Mouse (Mus musculus) liver (tissue): ENCODE measurements around the gene Brpf3.
"Not testable (repeated sequence)": the region's sequence is repeated elsewhere in the genome, so short reads cannot be mapped to it uniquely, and the experiment has no call there.

Experiments
- DNase-seq: peaks from one replicate; pipeline ENCODE4 v3.0.0-alpha.2; 2020; ENCODE audit warnings: mixed read lengths

Brpf3 gene

GRCm38 (mm10) chr17:28829120-28829519, 28.2 kb downstream of the Brpf3 start:
- peak; percentile 91 for DNase-seq

- DNase-seq: no peak
These were observed 30.2 kb downstream of the Brpf3 start for GRCm38 (mm10) chr17:28831065-28831464.

- peak; percentile 66 for DNase-seq
These were observed 31.1 kb downstream of the Brpf3 start for GRCm38 (mm10) chr17:28832040-28832439.

- peak; percentile 80 for DNase-seq
These were observed 32.0 kb downstream of the Brpf3 start for GRCm38 (mm10) chr17:28832875-28833274.

GRCm38 (mm10) chr17:28834676-28835075, 33.8 kb downstream of the Brpf3 start:
- no peak for DNase-seq

GRCm38 (mm10) chr17:28837840-28838239, 37.0 kb downstream of the Brpf3 start:
- DNase-seq: peak; percentile 58

GRCm38 (mm10) chr17:28841947-28842346, 41.1 kb downstream of the Brpf3 start:
- DNase-seq: not testable (repeated sequence)

GRCm38 (mm10) chr17:28843665-28844064, 42.8 kb downstream of the Brpf3 start:
- DNase-seq: no peak

GRCm38 (mm10) chr17:28846974-28847617, 46.2 kb downstream of the Brpf3 start:
- peak; percentile 61 for DNase-seq

- no peak for DNase-seq
These were observed 49.6 kb downstream of the Brpf3 start for GRCm38 (mm10) chr17:28850511-28850910.

- no peak for DNase-seq
These were observed 53.5 kb downstream of the Brpf3 start for GRCm38 (mm10) chr17:28854377-28854776.

GRCm38 (mm10) chr17:28855166-28855885, 54.4 kb downstream of the Brpf3 start:
- DNase-seq: peak; percentile 80

- no peak for DNase-seq
These were observed 55.1 kb downstream of the Brpf3 start for GRCm38 (mm10) chr17:28856030-28856429.

GRCm38 (mm10) chr17:28858205-28858604, 57.3 kb downstream of the Brpf3 start, which contains the start of gene Pnpla1:
Gene Pnpla1 (plus strand): TSS chr17:28858411.
- DNase-seq: peak; percentile 36

- no peak for DNase-seq
These were observed 63.0 kb downstream of the Brpf3 start for GRCm38 (mm10) chr17:28863926-28864325.

- no peak for DNase-seq
These were observed 63.6 kb downstream of the Brpf3 start for GRCm38 (mm10) chr17:28864464-28864863.

GRCm38 (mm10) chr17:28866921-28867320, 66.0 kb downstream of the Brpf3 start:
- no peak for DNase-seq

- DNase-seq: no peak
These were observed 66.5 kb downstream of the Brpf3 start for GRCm38 (mm10) chr17:28867381-28867780.

- no peak for DNase-seq
These were observed 68.7 kb downstream of the Brpf3 start for GRCm38 (mm10) chr17:28869412-28870110.

GRCm38 (mm10) chr17:28870435-28870834, 69.5 kb downstream of the Brpf3 start:
- DNase-seq: no peak

- DNase-seq: no peak
These were observed 70.9 kb downstream of the Brpf3 start for GRCm38 (mm10) chr17:28871831-28872230.

- no peak for DNase-seq
These were observed 71.4 kb downstream of the Brpf3 start for GRCm38 (mm10) chr17:28872322-28872721.

- no peak for DNase-seq
These were observed 73.3 kb downstream of the Brpf3 start for GRCm38 (mm10) chr17:28874216-28874615.

GRCm38 (mm10) chr17:28874825-28875224, 73.9 kb downstream of the Brpf3 start:
- no peak for DNase-seq
